Mouse (Mus musculus) yolk sac, embryonic 10.5 days (tissue): ENCODE results near the gene Mfap3l.
"Not testable (repeated sequence)": the region's sequence is repeated elsewhere in the genome, so short reads cannot be mapped to it uniquely, and the experiment has no call there.

Experiments used
- DNase-seq: peaks from one replicate; pipeline ENCODE4 v3.0.0-alpha.2; 2017; ENCODE audit warnings: low spot score

The Mfap3l gene

DNA sequence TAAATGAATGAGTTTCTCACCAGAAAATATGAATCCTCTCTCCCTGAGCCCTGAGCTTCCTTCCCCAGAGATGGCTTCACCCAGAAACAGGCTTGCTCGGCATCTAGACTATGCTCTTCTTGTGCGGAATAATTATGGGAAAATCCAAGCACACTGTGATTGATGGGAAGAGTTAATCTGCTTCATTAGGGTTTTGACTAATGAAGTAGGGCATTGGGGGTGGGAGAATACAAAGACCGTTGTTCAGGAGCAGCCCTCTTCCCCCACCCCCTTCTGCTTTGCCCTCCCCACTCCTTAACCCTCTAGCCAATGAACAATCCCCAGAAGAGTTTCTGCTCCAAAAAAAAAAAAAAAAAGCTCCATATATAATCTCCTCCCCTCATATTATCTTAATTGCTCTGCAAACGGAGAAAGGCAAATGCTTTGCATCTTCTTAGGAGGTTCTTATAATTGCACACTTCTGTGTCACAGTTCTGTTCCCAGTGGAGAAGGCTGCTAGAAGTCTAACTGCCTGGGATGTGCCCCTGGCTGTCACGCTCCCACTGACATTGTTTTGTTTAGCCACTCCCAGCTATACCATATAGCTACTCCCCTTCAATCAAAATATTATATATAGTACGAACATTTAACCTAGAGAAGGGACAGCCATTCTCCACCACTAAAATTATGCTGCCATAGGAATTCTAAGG, 24.9 kb downstream of the Mfap3l start:
- DNase-seq: no peak

DNA sequence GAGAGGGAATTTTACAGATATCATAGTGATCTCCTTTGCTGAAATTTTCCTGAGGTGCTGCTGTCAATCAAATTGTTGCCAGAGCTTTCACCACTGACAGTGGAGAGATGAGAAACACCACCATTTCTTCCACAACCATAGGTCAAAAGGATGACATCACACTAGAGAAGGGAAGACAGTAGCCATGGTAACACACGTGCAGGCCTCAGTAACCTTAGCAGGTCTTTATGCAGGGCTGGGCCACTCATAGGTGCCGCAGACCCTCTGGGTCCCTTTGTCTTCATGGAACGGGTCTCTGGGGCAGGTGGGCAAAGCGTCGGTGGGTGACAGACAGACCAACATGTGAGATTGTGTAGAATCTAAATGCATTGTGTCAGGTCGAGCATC, 25.5 kb downstream of the Mfap3l start:
- no peak for DNase-seq

DNA sequence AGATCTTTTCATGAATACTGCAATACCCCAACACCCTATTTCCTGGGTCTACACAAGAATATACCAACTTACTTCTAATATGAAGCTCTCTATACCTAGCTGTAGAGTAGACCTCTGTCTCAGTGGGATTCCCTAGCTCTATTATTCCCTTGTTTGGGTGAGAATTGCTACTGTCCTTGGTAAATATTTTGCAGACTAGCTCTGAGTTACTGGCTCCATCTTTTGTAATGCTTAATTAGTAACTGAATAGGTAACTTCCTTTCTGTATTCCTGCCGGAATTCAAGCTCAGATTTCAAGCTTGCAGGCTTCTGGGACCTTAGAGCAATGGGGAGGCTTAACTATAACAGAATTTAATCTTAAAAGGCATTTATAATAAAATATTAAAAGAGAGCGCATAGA, 26.1 kb downstream of the Mfap3l start:
- not testable (repeated sequence) for DNase-seq

DNA sequence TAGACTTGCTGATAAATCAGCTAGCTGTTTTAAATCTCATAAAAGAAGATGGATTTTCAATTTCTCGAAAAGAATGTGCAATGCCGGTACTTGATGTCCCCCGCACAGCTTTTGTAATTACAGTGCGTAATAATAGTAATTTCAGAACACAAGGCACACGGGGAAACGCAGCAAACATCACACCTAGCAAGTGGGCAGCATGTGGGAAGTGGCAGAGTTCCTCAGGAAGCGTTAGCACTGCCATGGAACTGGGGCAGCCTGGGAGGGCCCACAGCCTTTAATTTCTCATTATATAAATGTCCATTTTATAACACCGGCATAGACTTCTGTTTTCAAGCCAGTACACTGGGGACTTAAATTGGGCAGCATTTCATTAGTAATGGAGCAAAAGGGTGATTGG, 27.1 kb downstream of the Mfap3l start:
- no peak for DNase-seq

DNA sequence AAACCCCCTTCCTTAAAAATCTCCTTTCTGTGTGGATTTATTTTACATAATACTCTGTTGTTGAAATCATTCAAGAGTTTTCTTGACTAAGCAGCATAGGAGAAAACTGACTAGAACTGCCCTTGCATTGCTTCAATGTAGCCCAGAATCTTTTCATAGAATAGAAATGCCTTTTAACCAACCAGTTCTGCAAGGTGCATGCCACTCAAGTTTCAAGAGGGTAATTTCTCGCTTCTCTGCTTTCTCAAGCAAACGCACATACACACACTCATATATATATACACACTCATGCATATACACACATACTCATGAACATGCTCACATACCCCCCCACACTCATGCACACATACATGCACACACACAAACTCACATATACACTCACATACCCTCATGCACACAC, 28.6 kb downstream of the Mfap3l start:
- no peak for DNase-seq

DNA sequence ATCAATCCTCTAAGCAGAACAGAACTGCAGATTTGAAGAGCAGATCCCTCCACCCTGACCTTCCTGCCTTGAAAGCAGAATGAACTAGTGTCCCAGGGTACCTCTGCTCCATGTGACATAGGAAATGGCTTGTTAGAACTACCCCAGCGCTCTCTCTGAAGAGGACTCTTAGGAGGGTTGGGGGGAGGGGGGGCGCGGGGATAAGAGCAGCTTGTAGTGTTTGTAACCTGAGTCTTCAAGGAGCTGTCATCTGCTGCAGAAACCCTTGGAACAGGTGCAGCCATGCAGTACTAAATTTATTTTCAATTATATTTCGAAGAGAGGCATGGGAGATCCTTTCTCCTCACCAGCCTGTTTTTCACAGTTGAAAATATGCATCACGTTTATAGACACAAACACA, 30.9 kb downstream of the Mfap3l start:
- DNase-seq: no peak

DNA sequence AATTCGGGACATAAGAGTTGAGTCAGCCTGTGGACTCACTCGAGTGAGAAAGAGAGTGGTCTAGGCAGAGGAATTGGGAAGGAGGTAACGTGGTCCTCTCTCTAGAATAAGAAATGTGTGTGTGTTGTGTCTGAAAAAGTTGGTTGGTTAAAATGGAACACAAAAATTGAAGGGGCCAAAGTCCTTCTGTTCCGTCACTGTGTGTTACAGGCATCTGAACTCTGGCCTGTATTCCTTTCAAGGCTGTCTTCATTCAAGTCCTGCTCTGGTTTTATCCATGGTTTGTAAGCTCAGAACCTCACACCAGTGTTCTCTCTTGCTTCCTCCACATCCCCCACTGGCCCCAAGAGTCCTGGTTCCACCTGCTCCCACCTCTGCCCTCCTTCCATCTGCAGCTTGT, 33.2 kb downstream of the Mfap3l start:
- DNase-seq: peak; percentile 7

DNA sequence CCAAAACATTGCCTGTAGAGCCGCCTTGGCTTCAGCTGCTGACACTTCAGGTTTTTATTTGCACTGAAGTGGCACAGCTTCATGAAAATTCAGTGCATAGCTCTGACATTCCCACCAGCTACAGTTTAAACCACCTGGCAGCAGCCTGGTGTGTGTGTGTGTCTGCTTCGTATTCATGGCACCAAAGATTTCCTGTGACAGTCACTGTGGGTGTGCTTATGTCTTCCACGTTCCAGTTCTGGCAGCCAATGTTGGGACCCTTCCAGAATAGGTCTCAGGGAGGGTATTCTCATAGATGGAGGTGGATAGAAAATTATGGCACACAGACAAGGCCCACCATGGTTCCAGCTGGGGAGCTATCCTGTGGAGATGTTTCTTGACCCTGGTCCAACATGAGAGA, 34.2 kb downstream of the Mfap3l start:
- no peak for DNase-seq

DNA sequence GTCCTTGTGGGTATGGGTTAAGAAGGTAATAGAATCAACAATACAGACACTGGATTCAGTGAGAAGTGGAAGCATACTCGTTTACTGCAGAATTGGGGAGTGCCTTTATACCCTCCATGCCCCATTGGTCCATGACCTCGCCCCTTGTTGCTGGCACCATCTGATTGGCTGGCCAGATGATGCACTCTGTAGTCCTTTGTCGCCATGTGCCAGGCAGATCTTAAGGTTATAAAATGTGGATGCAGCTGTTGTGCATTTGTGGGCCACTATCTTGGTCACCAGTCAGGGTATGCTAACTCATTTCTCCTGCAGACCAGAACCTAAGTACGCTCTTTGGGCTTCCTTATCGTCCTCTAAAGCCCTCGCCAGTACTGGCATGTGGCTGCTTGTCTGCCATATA, 46.0 kb downstream of the Mfap3l start:
- no peak for DNase-seq

DNA sequence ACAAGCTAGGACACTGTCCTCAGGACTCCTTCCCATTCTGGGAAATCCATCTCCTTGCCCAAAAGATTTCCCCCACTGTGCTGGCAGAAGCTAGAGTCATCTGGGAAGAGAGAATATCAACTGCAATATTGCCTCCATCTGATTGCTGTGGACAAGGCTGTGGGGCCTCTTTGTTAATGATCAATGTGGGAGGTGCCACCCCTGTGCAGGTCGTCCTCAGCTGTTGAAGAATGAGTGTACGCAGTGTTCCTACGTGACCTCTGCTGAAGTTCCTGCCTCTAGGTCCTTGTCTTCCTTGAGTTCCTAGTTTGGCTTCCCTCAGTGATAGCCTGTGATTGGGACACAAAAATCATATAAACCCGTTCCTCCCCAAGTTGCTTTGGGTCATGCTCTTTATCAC, 49.2 kb downstream of the Mfap3l start:
- DNase-seq: no peak

DNA sequence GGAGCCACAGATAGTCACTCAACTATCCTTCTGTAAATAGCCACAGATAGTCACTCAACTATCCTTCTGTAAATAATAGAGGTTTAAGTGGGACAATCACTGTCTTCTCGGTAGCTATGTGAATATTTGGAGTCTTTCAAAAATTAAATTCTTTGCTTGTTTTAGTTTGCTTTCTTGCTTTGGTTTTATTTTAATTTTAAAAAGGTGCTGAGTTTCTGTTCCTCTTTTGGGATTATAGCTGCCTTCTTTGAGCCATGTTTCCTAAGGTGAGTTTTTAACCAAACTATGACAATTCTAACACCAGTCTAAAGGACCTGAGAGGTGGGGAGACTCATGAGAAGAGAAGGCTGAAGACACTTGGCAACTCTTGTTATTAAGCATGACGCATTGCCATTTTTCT, 49.7 kb downstream of the Mfap3l start:
- no peak for DNase-seq

DNA sequence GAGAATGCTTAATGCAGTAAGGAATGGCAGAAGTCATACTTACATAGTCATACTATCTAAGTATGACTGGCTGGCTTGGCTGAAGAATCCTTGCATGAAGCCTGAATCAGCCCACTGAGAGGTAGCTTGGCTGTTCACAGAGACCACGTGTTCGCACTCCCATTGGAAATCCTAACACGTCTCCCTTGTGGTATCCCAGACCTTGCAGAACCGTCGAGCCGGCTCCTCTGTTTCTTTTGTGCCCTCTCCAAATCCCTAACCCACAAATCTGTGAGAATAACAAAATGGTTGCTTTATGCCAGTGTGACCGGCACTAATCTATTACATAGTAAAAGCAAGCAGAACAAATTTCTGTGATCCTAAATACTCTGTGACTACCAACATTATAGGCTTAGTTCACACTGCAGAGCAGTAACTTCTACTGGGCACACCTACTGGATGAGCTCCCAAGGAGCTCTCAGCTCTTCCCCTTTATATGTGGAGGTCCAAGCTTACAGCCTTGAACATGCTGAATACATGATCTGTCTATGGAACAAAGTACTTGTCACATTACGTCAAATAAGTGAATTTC, 79.0 kb downstream of the Mfap3l start:
- DNase-seq: no peak

DNA sequence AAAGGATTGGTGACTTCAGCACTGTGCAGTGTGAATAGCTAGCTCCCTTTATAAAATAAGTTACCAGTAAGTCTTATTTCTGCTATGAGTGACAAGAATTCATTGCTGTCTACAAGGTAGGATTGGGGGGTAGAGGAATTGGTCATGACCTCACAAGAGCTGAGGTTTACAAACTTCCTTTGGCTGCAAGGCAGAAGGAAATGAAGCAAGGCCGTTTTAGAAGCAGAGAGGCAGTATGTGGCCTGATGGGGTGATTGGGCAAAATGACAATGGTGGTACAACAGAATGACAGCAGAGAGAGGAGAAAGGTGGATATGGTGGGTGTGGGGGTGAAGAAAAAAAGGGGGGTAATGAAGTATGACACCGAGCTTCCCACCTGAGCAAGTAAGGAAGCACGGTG, 82.1 kb downstream of the Mfap3l start:
- no peak for DNase-seq

DNA sequence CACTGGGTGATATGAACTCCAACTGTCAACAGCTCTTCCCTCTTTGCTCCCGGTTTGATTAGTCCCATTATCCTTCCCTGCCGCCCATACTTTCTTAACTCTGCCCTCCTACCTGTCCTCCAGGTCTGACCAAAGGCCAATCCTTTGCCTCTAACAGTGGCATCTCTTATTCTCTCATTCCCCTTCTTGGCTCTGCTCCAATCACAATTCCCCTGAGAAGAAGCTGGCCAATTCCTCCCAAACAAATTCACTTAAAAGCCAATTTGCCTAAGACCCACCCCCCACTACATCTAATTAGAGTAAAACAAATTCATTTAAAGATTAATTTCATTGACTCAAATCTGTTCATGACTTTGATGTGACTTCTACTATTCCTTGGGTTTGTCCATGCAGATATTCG, 86.1 kb downstream of the Mfap3l start:
- DNase-seq: no peak
